Mouse (Mus musculus) cerebellum, adult 9-10 months (tissue): ENCODE data around the gene Wnt7b.
A peak's percentile ranks its signal among the peaks of the same experiment; 100 is the strongest.

Experiments
- DNase-seq: peaks from one replicate; pipeline ENCODE4 v3.0.0; 2022

Wnt7b gene

DNA sequence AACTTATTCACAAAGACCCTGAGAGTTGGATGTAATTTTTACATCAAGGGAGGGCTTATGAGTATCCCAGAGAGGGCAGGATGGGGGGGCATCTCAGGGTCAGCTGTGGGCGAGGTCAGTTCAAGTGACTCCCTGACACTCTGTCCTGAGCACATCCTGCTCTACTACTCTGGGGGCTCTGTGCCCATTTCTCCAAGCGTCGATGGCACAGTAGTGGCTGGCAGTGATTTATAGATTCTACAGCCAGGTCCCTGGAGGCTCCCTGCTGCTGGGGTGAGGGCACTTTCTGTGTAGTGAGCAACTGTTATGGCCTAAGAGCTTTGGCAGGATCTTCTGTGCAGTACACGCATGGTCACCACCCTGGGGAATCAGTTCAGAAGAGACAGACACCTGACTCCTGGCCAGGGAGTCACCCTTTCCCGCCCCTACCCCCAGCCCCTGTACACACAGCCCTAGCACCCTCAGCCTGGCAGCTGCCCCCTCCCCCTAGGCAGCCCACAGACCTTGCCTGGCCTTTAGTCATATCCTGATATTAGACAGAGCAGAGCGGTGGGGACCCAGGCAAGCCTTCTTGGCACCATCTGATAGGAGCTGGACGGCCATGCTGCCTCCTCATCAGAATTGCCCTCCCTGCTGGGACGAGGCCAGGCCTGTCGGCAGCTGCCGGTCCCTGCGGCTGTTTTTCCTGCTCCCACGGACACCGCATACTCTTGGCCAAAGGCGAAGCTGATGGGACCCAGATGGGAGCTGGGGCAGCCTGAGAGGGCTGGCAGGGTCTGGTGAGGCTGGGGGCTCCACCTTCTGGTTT lies 77.0 kb downstream of the Wnt7b start:
- DNase-seq = no peak

DNA sequence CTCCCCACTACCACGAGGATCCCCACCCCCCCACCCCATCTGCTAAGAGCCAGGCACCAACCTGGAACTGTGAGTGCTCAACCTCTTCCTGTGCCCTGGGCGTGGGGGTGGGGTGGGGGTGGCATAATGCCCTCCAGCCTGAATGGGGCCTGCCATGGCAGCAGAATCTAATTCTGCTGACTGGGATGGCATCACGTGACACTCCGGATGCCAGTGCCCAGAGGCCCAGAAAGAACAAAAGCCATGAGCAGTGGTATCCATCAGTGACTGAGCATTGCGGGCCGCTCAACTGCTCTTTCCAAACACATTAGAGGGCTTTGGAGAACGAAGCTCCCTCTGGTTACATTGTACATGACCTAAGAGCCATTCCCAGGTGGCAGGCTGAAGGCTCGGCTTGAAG lies 79.1 kb downstream of the Wnt7b start, which contains the start of gene 7530416G11Rik:
TSS of gene 7530416G11Rik (minus strand) at position 101 of the 400 bp plus-strand sequence.
- DNase-seq = no peak

DNA sequence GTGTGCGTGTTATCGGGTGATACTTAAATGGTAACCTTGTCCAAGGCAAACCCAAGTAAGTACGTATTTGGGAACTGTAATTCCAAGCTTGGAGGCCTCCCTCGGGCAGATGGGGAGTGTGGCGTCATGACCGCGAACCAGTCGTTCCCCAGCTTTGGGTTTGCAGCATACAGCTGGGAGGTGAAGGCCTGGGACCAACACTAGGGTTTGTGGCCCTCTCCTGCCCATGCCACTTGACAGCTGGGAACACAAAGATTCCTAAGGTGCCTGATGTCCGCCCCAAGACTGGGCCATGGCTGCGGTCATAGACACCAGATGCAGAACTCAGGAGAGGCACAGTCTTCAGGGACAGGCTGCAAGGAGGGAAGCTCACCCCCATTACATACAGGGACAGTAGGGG lies 82.0 kb downstream of the Wnt7b start:
- no peak for DNase-seq

DNA sequence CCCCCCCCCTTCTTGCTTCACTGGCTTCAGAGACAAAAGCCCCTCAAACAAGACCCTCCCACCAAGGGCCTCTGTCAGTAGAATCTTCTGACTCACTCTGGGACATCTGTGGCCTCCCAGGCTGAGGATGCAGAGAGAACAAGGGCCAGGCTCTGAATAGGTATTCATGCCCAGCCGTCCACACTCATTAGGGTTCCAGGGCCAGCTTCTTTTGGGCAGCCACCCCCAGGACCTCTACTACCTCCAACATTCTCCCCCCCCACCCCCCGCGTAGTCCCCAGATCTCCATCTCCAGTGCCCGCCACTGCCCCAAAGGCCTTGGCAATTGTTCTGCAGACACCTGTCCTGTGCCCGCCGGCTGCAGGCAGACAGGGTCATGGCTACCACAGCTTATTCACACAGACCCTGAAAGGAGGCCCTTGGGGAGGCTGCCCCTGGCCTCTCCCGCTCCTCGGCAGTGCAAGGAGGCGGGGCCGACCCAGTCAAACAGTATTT lies 84.2 kb downstream of the Wnt7b start:
- DNase-seq = no peak

DNA sequence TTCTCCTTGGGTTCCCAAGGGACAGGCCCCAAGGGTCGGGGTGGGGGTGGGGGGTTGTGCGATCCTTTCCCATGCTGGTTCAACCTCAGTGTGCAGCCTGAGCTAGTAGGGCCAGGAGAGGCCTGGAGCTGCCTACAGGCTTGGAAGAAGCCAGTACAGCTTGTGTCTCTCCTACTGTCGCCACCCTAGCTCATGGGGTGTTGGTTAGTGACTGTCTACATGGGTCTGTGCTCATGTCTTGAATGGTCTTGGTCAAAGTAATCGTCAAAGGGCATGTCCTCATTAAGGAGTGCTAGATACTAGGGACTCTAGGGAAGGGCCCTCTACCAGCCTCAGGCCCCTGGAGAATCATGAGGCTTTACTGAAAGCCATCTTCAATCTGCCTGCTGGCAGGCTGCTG lies 84.7 kb downstream of the Wnt7b start:
- DNase-seq = no peak

DNA sequence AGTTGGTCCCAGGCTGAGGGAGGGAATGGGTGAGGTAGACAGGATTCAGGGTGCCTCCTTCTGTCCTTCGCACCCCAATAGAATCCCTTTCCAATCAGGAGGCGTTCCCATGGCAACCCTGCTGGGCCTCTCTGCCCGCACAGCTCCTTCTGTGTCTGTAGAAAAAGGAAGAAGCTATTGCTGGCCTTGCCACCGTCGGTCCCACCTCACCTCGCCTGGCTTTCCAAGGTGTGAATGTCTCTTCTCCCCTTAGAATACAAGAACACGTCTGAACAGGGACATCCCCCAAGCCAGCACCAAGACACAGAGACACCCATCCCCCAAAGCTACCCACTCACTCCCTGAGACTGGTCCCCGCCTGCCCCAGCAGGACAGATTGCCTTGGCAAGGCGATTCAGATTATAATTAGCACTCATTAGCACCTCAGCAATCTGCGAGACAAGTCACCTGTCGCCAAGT lies 88.1 kb downstream of the Wnt7b start:
- DNase-seq = peak; percentile 28

DNA sequence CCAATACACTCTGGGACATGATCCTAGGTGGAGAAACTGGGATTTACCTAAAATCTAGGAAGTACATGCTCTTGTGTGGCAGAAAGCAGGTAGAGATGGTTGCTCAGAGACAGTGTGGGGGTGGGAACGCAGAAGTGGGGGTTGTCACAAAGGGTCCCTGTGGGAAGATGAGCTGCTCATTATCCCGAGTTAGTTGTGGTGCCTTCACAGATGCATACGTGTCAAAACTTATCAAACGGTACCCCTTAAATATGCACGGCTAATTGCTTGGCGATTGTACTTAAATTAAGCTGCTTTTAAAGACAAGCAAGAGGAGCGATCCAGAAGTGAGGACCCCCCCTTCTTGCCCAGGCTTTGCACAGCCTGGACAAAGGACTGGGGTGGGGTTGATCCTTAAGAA lies 92.5 kb downstream of the Wnt7b start:
- DNase-seq = no peak

DNA sequence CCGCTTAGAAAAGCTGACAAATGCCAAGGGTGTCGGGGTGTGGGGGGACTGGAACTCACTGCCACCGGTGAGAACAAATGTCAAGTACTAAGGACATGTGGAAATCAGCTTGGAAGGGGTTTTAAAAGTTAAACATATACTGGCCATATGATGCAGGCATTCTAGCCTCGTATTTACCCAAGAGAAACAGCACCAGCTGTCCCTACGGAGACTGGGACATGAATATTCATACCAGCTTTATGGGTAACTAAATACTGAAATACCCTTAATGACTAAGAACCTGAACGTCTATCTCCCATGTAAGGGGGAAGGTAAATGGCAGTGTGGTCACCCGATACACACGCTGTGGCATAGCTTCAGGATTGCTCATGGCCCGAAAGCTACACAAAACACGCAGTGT lies 93.4 kb downstream of the Wnt7b start:
- no peak for DNase-seq
